Mouse (Mus musculus) retina, postnatal 1 day (tissue): ENCODE data around the gene Tgfbi.

Source experiments
- DNase-seq: peaks from one replicate; pipeline ENCODE4 v3.0.0-alpha.2; 2012

Tgfbi gene

DNA sequence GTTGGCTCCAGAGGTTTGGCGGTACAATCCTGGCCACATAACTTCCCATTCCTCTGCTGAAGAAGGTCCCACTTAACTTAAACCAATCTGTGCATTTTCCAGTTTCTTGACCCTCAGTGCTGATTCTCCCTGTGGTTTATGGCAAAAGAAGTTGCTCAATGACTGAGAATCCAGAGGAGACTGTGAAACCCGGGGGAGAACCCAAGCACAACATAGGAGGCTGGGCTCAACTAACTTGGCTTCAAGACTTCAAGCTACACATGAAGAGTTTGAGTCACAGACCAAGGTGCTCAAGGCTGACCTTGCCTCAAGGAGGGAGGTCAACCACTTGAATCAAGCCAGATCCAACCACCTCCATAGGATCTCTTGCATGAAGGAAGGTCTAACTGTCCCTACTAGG is 9.8 kb upstream of the Tgfbi start:
- no peak for DNase-seq

GRCm38 (mm10) chr13:56600216-56600890 is 9.0 kb upstream of the Tgfbi start:
- no peak for DNase-seq

- DNase-seq: no peak
These were observed 8.1 kb upstream of the Tgfbi start for GRCm38 (mm10) chr13:56601199-56601598.

GRCm38 (mm10) chr13:56605503-56605902 is 3.8 kb upstream of the Tgfbi start:
- no peak for DNase-seq

- no peak for DNase-seq
These were observed 2.6 kb upstream of the Tgfbi start for GRCm38 (mm10) chr13:56606724-56607123.

DNA sequence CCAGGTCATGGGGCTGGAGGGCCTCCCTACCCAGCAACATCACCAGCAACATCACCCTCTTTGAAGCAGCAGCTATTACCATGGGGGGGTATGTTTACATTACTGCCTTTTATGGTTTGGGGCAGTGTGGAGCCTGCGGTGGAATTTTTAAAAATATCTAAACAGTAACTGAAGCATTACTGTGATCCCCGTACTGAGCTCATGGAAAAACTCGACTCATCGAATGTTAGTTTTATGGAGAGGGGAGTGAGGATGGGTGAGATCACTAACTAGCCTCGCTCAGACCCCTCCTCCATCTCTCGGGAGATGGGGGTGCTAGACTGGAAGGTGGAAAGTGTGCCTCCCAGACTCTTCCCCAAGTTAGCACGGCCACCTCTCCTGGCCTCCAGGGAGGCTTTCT is 2.1 kb upstream of the Tgfbi start:
- DNase-seq: no peak

- no peak for DNase-seq
These were observed 1.5 kb upstream of the Tgfbi start for GRCm38 (mm10) chr13:56607846-56608245.

DNA sequence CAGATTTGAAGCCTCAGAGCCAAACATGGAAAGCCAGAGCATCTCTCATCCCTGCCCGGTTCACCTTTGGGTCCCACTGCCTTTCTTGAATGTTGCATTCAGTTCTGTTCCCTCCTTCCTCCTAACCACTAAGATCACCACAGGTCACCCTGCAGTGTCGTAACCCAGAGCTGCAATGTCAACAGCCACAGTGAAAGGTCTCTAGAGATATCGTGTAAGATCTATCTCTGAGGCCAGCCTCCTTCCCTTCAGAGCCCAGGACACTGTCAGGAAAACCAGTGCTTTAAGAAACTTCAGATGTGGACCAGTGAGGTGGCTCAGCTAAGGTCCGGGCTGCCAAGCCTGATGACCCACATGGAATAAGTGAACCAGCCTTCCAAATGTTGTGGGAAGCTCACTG is 1.8 kb downstream of the Tgfbi start:
- no peak for DNase-seq

DNA sequence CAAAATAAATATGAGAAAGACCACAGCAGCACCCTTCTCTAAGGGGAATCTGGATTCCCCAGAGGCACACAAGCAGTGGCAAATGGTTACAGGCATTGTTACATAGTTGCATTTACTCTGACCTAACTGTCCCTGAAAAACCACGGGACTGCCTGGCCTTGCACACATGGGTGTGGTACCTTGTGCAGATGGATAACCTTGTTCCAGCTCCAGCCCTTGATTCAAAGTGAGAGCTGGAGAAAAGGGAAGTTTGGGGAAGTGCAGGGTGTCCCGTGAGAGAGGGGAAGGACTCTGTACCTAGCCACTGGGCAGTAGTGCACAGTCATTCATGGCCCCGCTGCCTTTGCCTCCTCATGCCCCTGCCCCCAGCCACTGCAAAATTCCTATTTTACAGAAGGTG is 2.4 kb downstream of the Tgfbi start:
- DNase-seq: no peak

DNA sequence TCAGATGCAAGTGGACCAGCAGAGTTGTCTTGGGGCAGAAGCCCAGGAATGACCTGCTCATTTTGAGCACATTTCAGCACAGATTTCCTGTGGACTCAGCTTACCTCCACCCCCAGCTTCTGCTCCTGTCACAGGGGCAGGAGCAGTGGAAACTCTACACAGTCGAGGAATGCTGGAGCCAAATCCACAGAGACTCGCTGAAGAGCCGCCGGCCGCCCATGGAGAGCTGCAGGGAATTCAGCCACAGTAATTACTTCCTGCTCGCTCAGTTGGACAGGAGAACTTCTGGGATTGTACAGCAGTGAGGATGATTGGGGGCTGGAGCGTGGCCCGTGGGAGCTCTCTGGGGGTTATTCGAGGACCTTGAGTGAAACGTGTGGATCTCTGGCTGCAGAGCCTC is 3.0 kb downstream of the Tgfbi start:
- peak; percentile 27 for DNase-seq

- DNase-seq: peak; percentile 34
These were observed 4.2 kb downstream of the Tgfbi start for GRCm38 (mm10) chr13:56613366-56613998.

- no peak for DNase-seq
These were observed 5.4 kb downstream of the Tgfbi start for GRCm38 (mm10) chr13:56614768-56615167.

GRCm38 (mm10) chr13:56615223-56615622 is 5.9 kb downstream of the Tgfbi start:
- no peak for DNase-seq

GRCm38 (mm10) chr13:56615864-56616263 is 6.5 kb downstream of the Tgfbi start:
- DNase-seq: peak; percentile 35

DNA sequence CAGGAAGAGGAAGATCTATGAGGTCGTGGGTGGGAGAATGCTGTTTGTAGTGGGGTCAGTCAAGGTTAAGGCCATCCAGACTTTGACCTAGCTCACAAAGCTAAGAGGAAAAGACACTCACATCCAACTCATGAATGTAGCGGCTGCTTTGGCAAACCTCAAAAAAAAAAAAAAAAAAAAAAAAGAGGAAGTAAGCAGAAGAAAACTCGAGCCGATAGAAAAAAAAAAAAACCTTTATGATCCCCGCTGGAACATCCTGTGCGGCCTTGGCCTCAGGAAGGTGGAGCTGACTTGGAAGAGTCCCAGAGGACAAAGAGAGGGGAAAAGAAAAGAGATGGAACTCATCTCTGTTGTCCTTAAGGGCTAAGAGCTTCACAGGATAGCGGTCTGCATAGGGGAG is 7.1 kb downstream of the Tgfbi start:
- DNase-seq: no peak

GRCm38 (mm10) chr13:56617197-56617596 is 7.9 kb downstream of the Tgfbi start:
- DNase-seq: no peak

GRCm38 (mm10) chr13:56622201-56622757 is 13.0 kb downstream of the Tgfbi start:
- DNase-seq: no peak

GRCm38 (mm10) chr13:56626524-56626923 is 17.2 kb downstream of the Tgfbi start:
- DNase-seq: no peak

GRCm38 (mm10) chr13:56630081-56630480 is 20.8 kb downstream of the Tgfbi start:
- DNase-seq: no peak

DNA sequence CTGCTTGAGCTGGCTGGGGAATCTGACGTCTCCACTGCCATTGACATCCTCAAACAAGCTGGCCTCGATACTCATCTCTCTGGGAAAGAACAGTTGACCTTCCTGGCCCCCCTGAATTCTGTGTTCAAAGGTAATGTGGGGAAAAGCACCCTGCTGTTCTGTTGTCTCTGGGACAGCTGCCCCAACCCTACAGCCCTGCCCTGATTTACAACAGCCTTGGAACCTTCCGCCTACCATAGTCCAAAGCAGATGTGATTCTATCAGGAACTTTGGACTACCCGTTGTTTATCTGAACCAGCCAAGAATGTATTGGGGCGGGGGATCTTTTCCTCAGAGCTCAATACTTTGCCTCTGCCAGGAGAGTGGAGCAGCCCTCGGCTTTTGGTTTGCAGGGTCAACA is 21.2 kb downstream of the Tgfbi start:
- no peak for DNase-seq

GRCm38 (mm10) chr13:56631332-56631731 is 22.0 kb downstream of the Tgfbi start:
- DNase-seq: no peak

GRCm38 (mm10) chr13:56634139-56634615 is 24.9 kb downstream of the Tgfbi start:
- DNase-seq: no peak

DNA sequence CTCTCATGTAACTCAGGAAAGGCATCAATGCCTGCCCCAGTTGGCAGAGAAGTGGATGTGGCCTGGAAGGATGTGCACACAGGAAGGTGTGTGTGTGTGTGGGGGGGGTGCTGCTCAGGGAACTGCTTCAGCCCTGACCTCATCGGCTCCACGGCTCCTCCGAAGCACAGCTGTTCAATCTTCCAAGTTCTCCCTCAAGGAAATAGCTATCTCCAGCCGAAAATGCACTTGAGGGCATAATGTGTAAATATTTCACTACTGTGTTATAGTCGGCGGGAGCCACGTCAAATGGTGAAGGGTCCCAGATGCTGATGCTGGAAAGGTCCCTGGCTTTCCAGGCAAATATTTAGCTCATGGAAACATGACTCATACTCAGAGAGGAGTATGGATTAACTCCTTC is 25.6 kb downstream of the Tgfbi start:
- DNase-seq: no peak

- no peak for DNase-seq
These were observed 27.7 kb downstream of the Tgfbi start for GRCm38 (mm10) chr13:56637027-56637426.
